Comparison of ENCODE assay signal across 25 mouse cellular contexts in genomic region chr16:50509529-50509895, GRCm38 (mm10).
DNase-seq lines count a peak whose midpoint lies in the region; ATAC-seq lines count a peak whose summit lies in the region.
"Had no signal": no experiment of that assay in that cellular context is flagged by ENCODE, and none has a peak within 500 bp of the region (broad histone marks: within the 10 kb centered on the region; RNA-seq: fewer than 3 reads in every experiment).

No protein-coding gene starts in this region.

- H3K27ac ChIP-seq in midbrain, embryonic 12.5 days (replicated peaks), result no peak overlapping the region
- H3K27ac ChIP-seq in midbrain, embryonic 13.5 days, result no peak overlapping the region
- no peak overlapping the region for H3K27ac ChIP-seq in intestine, embryonic 16.5 days (ENCODE audit: low read length)
- H3K27ac ChIP-seq: embryonic facial prominence, embryonic 12.5 days; embryonic facial prominence, embryonic 15.5 days; forebrain, embryonic 12.5 days; forebrain, embryonic 15.5 days; heart, adult 2 months; heart, embryonic 10.5 days; hindbrain, embryonic 12.5 days; hindbrain, embryonic 15.5 days had no signal

- peak; percentile 53 for DNase-seq in R1 (ENCODE audit: low read depth, low spot score)
- DNase-seq in layer of hippocampus, adult 18-20 months (ENCODE audit: low spot score in 2 of 2), result no peak
- DNase-seq in ovary, postnatal 14 days (ENCODE audit: low spot score), result no peak
- DNase-seq in left cerebral cortex, adult 9 months (ENCODE audit: low spot score in 2 of 2), result no peak
- DNase-seq: adrenal gland, postnatal 10 days; adrenal gland, postnatal 36 days; B cell, adult 2 months; cerebellum, adult 18-20 months; cerebellum, adult 9-10 months; cerebellum, postnatal 14 days; gastrocnemius, postnatal 25 days; heart, adult 2 months; kidney, adult 11 months had no signal

- no peaks in the 10 kb centered on the region for H3K36me3 ChIP-seq in midbrain, embryonic 12.5 days
- H3K36me3 ChIP-seq in midbrain, embryonic 13.5 days, result no peaks in the 10 kb centered on the region
- no peaks in the 10 kb centered on the region for H3K36me3 ChIP-seq in intestine, embryonic 16.5 days (ENCODE audit: control insufficient read depth, insufficient read depth, low read length)
- H3K36me3 ChIP-seq: embryonic facial prominence, embryonic 12.5 days; embryonic facial prominence, embryonic 15.5 days; forebrain, embryonic 12.5 days; forebrain, embryonic 15.5 days; heart, embryonic 10.5 days; hindbrain, embryonic 12.5 days; hindbrain, embryonic 15.5 days had no signal

- WGBS in midbrain, embryonic 12.5 days, result 49% methylated on average over 4 of the region's 4 CpGs
- WGBS in midbrain, embryonic 13.5 days, result 42% methylated on average over 4 of the region's 4 CpGs
- WGBS in intestine, embryonic 16.5 days, result 55% methylated on average over 4 of the region's 4 CpGs

- no peak overlapping the region for H3K9ac ChIP-seq in midbrain, embryonic 12.5 days (replicated peaks)
- no peak overlapping the region for H3K9ac ChIP-seq in midbrain, embryonic 13.5 days (replicated peaks)
- H3K9ac ChIP-seq in intestine, embryonic 16.5 days (ENCODE audit: low read depth, low read length), result no peak overlapping the region
- H3K9ac ChIP-seq: embryonic facial prominence, embryonic 12.5 days; embryonic facial prominence, embryonic 15.5 days; forebrain, embryonic 12.5 days; forebrain, embryonic 15.5 days; hindbrain, embryonic 12.5 days; hindbrain, embryonic 15.5 days had no signal

- no peak overlapping the region for H3K4me2 ChIP-seq in midbrain, embryonic 12.5 days (replicated peaks)
- H3K4me2 ChIP-seq in midbrain, embryonic 13.5 days (replicated peaks), result no peak overlapping the region
- H3K4me2 ChIP-seq in intestine, embryonic 16.5 days (ENCODE audit: low read depth, low read length), result no peak overlapping the region
- H3K4me2 ChIP-seq: embryonic facial prominence, embryonic 12.5 days; embryonic facial prominence, embryonic 15.5 days; forebrain, embryonic 12.5 days; forebrain, embryonic 15.5 days; hindbrain, embryonic 12.5 days; hindbrain, embryonic 15.5 days had no signal

- H3K9me3 ChIP-seq in midbrain, embryonic 12.5 days, result no peaks in the 10 kb centered on the region
- H3K9me3 ChIP-seq in midbrain, embryonic 13.5 days, result no peaks in the 10 kb centered on the region
- no peaks in the 10 kb centered on the region for H3K9me3 ChIP-seq in intestine, embryonic 16.5 days (ENCODE audit: control insufficient read depth, low read length)
- H3K9me3 ChIP-seq: embryonic facial prominence, embryonic 12.5 days; embryonic facial prominence, embryonic 15.5 days; forebrain, embryonic 12.5 days; forebrain, embryonic 15.5 days; heart, embryonic 10.5 days; hindbrain, embryonic 12.5 days; hindbrain, embryonic 15.5 days had no signal

- no peaks in the 10 kb centered on the region for H3K27me3 ChIP-seq in midbrain, embryonic 12.5 days
- no peaks in the 10 kb centered on the region for H3K27me3 ChIP-seq in midbrain, embryonic 13.5 days
- H3K27me3 ChIP-seq in intestine, embryonic 16.5 days (replicated peaks; ENCODE audit: control insufficient read depth, insufficient read depth, low read length), result no peaks in the 10 kb centered on the region
- H3K27me3 ChIP-seq: CH12.LX; embryonic facial prominence, embryonic 12.5 days; embryonic facial prominence, embryonic 15.5 days; forebrain, embryonic 12.5 days; forebrain, embryonic 15.5 days; hindbrain, embryonic 12.5 days; hindbrain, embryonic 15.5 days had no signal

- 0 out of 2 replicates have a peak, but pooled peaks cover 4% of the 10 kb centered on the region for H3K4me1 ChIP-seq in midbrain, embryonic 12.5 days
- no peaks in the 10 kb centered on the region; the same call in 1 of the 2 replicates for H3K4me1 ChIP-seq in midbrain, embryonic 13.5 days (replicated peaks)
- 0 out of 2 replicates have a peak, but pooled peaks cover 3% of the 10 kb centered on the region for H3K4me1 ChIP-seq in intestine, embryonic 16.5 days (ENCODE audit: control insufficient read depth, insufficient read depth, low read length)
- H3K4me1 ChIP-seq: embryonic facial prominence, embryonic 12.5 days; embryonic facial prominence, embryonic 15.5 days; forebrain, embryonic 15.5 days; heart, embryonic 10.5 days; hindbrain, embryonic 15.5 days had no signal

- ATAC-seq in midbrain, embryonic 12.5 days (ENCODE audit: low FRiP score, low read depth), result peak; percentile 41; the same call in 1 of the 2 replicates
- no peak for ATAC-seq in midbrain, embryonic 13.5 days
- peak; percentile 42; the same call in 1 of the 2 replicates for ATAC-seq in intestine, embryonic 16.5 days
- ATAC-seq: forebrain, embryonic 15.5 days had no signal

- no peak overlapping the region for H3K4me3 ChIP-seq in midbrain, embryonic 12.5 days
- no peak overlapping the region for H3K4me3 ChIP-seq in midbrain, embryonic 13.5 days (replicated peaks)
- H3K4me3 ChIP-seq in intestine, embryonic 16.5 days (ENCODE audit: low read length), result no peak overlapping the region
- H3K4me3 ChIP-seq: embryonic facial prominence, embryonic 12.5 days; embryonic facial prominence, embryonic 15.5 days; erythroblast, embryonic 14.5 days; forebrain, embryonic 12.5 days; forebrain, embryonic 15.5 days; heart, adult 2 months; heart, embryonic 10.5 days; hindbrain, embryonic 12.5 days; hindbrain, embryonic 15.5 days had no signal
